Mouse (Mus musculus) 3134 (cell line): Measurements from ENCODE around the gene Krtap5-5.
"Not testable (repeated sequence)": the region's sequence is repeated elsewhere in the genome, so short reads cannot be mapped to it uniquely, and the experiment has no call there.

ENCODE experiments used
- DNase-seq: peaks from one replicate; pipeline ENCODE4 v3.0.0-alpha.2; 2011; ENCODE audit warnings: low spot score; ENCODE audit not compliant: insufficient read length; ENCODE audit errors: extremely low read depth

Krtap5-5 gene

GRCm38 (mm10) chr7:142229871-142230270 lies at the start of gene Krtap5-5:
Krtap5-5 (minus strand) TSS chr7:142229971.
- DNase-seq, result not testable (repeated sequence)

GRCm38 (mm10) chr7:142279291-142279690 lies 49.5 kb upstream of the Krtap5-5 start:
- DNase-seq, result not testable (repeated sequence)

- not testable (repeated sequence) for DNase-seq
Measured at GRCm38 (mm10) chr7:142278183-142278582, 48.4 kb upstream of the Krtap5-5 start.

GRCm38 (mm10) chr7:142274263-142274662 lies 44.5 kb upstream of the Krtap5-5 start, which contains the start of gene Gm4559:
Gm4559 (minus strand) TSS chr7:142274363.
- DNase-seq, result not testable (repeated sequence)

GRCm38 (mm10) chr7:142258254-142258653 lies 28.5 kb upstream of the Krtap5-5 start, which contains the start of gene Gm2431:
Gm2431 (minus strand) TSS chr7:142258354.
- DNase-seq, result not testable (repeated sequence)

- no peak for DNase-seq
Measured at GRCm38 (mm10) chr7:142255517-142255916, 25.7 kb upstream of the Krtap5-5 start.

- no peak for DNase-seq
Measured at GRCm38 (mm10) chr7:142249824-142250223, 20.1 kb upstream of the Krtap5-5 start.

GRCm38 (mm10) chr7:142240978-142241377 lies 11.2 kb upstream of the Krtap5-5 start, which contains the start of gene Gm40460:
Gm40460 (minus strand) TSS chr7:142241078.
- no peak for DNase-seq

GRCm38 (mm10) chr7:142231540-142231939 lies 1.8 kb upstream of the Krtap5-5 start:
- DNase-seq, result no peak

- DNase-seq, result no peak
Measured at GRCm38 (mm10) chr7:142224518-142224917, 5.3 kb downstream of the Krtap5-5 start.

GRCm38 (mm10) chr7:142212136-142212535 lies 17.6 kb downstream of the Krtap5-5 start:
- DNase-seq, result not testable (repeated sequence)

GRCm38 (mm10) chr7:142211559-142211958 lies 18.2 kb downstream of the Krtap5-5 start, which contains the start of gene Gm7579:
Gm7579 (plus strand) TSS chr7:142211859.
- no peak for DNase-seq

- DNase-seq, result not testable (repeated sequence)
Measured at GRCm38 (mm10) chr7:142206891-142207290, 22.9 kb downstream of the Krtap5-5 start.

GRCm38 (mm10) chr7:142205488-142205887 lies 24.3 kb downstream of the Krtap5-5 start:
- no peak for DNase-seq

- no peak for DNase-seq
Measured at GRCm38 (mm10) chr7:142201064-142201463, 28.7 kb downstream of the Krtap5-5 start, which contains the start of gene Krtap5-3. Krtap5-3 (plus strand) TSS chr7:142201364.

- no peak for DNase-seq
Measured at GRCm38 (mm10) chr7:142198748-142199147, 31.0 kb downstream of the Krtap5-5 start.

GRCm38 (mm10) chr7:142190289-142190688 lies 39.5 kb downstream of the Krtap5-5 start, which contains the start of gene Gm10153:
Gm10153 (minus strand) TSS chr7:142190389.
- no peak for DNase-seq

- DNase-seq, result no peak
Measured at GRCm38 (mm10) chr7:142188156-142188555, 41.6 kb downstream of the Krtap5-5 start.

- no peak for DNase-seq
Measured at GRCm38 (mm10) chr7:142181021-142181420, 48.8 kb downstream of the Krtap5-5 start.
